Mouse (Mus musculus): ENCODE data around the gene Cxcl9. TPM values are rescaled to one million over a fixed set of nuclear protein-coding genes. Genes with fewer than 3 reads are reported as not detected.

The Cxcl9 gene
- polyA plus RNA-seq (2014; fragmentation: Nextera tagmentation; extraction: Ambion mirVana): not detected in 2 replicates

GRCm38 (mm10) chr5:92327929-92328328 lies at the start of gene Cxcl9:
Gene Cxcl9, minus strand, starts transcription at chr5:92328079.
- WGBS: 78% methylated on average over 7 of the region's 7 CpGs
- Histone ChIP-seq H3K27ac (ENCODE audit: low read depth, low read length) (no peak within 1 kb of the TSS), H3K9me3 (ENCODE audit: control insufficient read depth, low read length) (no peaks in the 10 kb centered on the region), H3K4me3 (ENCODE audit: low read length) (no peak within 1 kb of the TSS), H3K4me1 (ENCODE audit: control insufficient read depth, insufficient read depth, low read length) (no peaks in the 10 kb centered on the region), H3K27me3 (ENCODE audit: control insufficient read depth, insufficient read depth, low read length) (no peaks in the 10 kb centered on the region), H3K4me2 (replicated peaks; ENCODE audit: low read depth, low read length) (no peak within 1 kb of the TSS), H3K9ac (ENCODE audit: low read depth, low read length) (no peak within 1 kb of the TSS), H3K36me3 (ENCODE audit: control insufficient read depth, insufficient read depth, low read length) (no peaks in the 10 kb centered on the region)
- ATAC-seq (ENCODE audit: low FRiP score, low TSS enrichment): no peak

DNA sequence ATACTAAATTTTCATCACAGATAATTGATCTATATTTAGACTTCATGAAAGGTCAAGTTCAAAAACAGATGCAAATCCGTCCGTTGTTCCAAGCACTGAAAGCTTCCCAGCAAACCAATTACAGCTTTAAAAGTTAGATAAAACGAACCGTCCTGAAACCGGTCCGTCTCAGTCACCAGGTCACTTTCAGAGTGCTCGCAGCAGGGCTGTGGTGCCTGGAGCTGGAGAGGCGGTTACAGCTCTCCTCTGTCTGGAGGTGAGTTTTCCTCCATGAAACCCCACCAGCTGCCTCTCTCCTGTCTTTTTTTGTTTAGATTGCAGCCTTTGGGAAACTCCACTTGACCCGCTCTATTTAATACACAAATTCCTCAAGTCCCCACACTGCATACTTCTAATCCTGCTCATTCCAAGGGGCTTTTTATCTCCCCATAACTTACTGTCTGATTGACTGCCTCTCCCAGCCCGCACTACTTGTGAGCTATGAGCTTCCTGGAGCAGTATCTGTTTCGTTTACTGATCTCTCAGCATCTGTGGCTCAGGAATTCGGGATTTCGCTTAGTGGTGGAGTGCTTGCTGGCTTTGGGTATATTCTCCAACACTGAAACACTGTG lies 49.0 kb upstream of the Cxcl9 start:
- H3K4me1 ChIP-seq (ENCODE audit: control insufficient read depth, insufficient read depth, low read length): no peaks in the 10 kb centered on the region
- H3K9ac ChIP-seq (ENCODE audit: low read depth, low read length): no peak overlapping the region
- H3K4me2 ChIP-seq (replicated peaks; ENCODE audit: low read depth, low read length): no peak overlapping the region
- H3K36me3 ChIP-seq (ENCODE audit: control insufficient read depth, insufficient read depth, low read length): no peaks in the 10 kb centered on the region
- no peak overlapping the region for H3K27ac ChIP-seq (ENCODE audit: low read depth, low read length)
- ATAC-seq (ENCODE audit: low FRiP score, low TSS enrichment): no peak
- no peaks in the 10 kb centered on the region for H3K27me3 ChIP-seq (ENCODE audit: control insufficient read depth, insufficient read depth, low read length)
- no peaks in the 10 kb centered on the region for H3K9me3 ChIP-seq (ENCODE audit: control insufficient read depth, low read length)
- WGBS: 34% methylated on average over 13 of the region's 13 CpGs
- H3K4me3 ChIP-seq (ENCODE audit: low read length): no peak overlapping the region

GRCm38 (mm10) chr5:92375368-92375767 lies 47.5 kb upstream of the Cxcl9 start:
- 62% methylated on average over 17 of the region's 17 CpGs for WGBS
- Histone ChIP-seq H3K4me2 (replicated peaks; ENCODE audit: low read depth, low read length) (0 out of 2 replicates have a peak overlapping the region, but pooled peaks have one; percentile 3), H3K9ac (ENCODE audit: low read depth, low read length) (no peak overlapping the region), H3K27ac (ENCODE audit: low read depth, low read length) (peak overlapping the region; percentile 67; the same call in 1 of the 2 replicates), H3K36me3 (ENCODE audit: control insufficient read depth, insufficient read depth, low read length) (no peaks in the 10 kb centered on the region), H3K4me1 (ENCODE audit: control insufficient read depth, insufficient read depth, low read length) (no peaks in the 10 kb centered on the region), H3K9me3 (ENCODE audit: control insufficient read depth, low read length) (no peaks in the 10 kb centered on the region), H3K4me3 (ENCODE audit: low read length) (no peak overlapping the region), H3K27me3 (ENCODE audit: control insufficient read depth, insufficient read depth, low read length) (no peaks in the 10 kb centered on the region)
- no peak for ATAC-seq (ENCODE audit: low FRiP score, low TSS enrichment)

- H3K4me3 ChIP-seq (ENCODE audit: low read length): no peak overlapping the region
- no peak overlapping the region for H3K4me2 ChIP-seq (replicated peaks; ENCODE audit: low read depth, low read length)
- no peaks in the 10 kb centered on the region for H3K36me3 ChIP-seq (ENCODE audit: control insufficient read depth, insufficient read depth, low read length)
- H3K4me1 ChIP-seq (ENCODE audit: control insufficient read depth, insufficient read depth, low read length): no peaks in the 10 kb centered on the region
- H3K9me3 ChIP-seq (ENCODE audit: control insufficient read depth, low read length): no peaks in the 10 kb centered on the region
- peak overlapping the region; percentile 67; the same call in 1 of the 2 replicates for H3K27ac ChIP-seq (ENCODE audit: low read depth, low read length)
- WGBS: 33% methylated on average over 6 of the region's 6 CpGs
- ATAC-seq (ENCODE audit: low FRiP score, low TSS enrichment): no peak; the same call in 1 of the 2 replicates
- no peak overlapping the region for H3K9ac ChIP-seq (ENCODE audit: low read depth, low read length)
- H3K27me3 ChIP-seq (ENCODE audit: control insufficient read depth, insufficient read depth, low read length): no peaks in the 10 kb centered on the region
Measured at GRCm38 (mm10) chr5:92374721-92375142, 46.9 kb upstream of the Cxcl9 start.

DNA sequence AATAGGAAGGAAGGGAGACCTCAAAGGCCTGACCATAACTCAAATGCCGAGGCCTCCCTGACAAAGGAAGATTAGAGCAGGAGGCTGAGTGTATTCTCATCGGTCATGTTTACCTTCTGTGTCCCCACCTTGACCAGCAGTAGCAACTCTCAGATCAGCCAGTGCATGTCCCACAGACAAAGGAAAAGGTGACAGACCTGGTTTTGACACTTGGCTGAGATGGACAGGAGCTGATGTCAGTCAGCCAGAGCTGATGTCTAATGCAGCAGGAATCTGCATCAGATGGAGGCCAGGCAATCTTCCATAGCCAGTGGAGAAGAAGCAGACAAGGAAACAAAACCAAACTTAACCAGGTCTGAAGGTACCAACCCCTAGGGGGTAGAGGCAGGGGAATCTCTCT lies 44.7 kb upstream of the Cxcl9 start:
- Histone ChIP-seq H3K36me3 (ENCODE audit: control insufficient read depth, insufficient read depth, low read length) (no peaks in the 10 kb centered on the region), H3K9ac (ENCODE audit: low read depth, low read length) (no peak overlapping the region), H3K9me3 (ENCODE audit: control insufficient read depth, low read length) (no peaks in the 10 kb centered on the region), H3K4me3 (ENCODE audit: low read length) (no peak overlapping the region), H3K27ac (ENCODE audit: low read depth, low read length) (no peak overlapping the region), H3K27me3 (ENCODE audit: control insufficient read depth, insufficient read depth, low read length) (no peaks in the 10 kb centered on the region), H3K4me1 (ENCODE audit: control insufficient read depth, insufficient read depth, low read length) (no peaks in the 10 kb centered on the region), H3K4me2 (replicated peaks; ENCODE audit: low read depth, low read length) (no peak overlapping the region)
- 41% methylated on average over 2 of the region's 2 CpGs for WGBS
- no peak for ATAC-seq (ENCODE audit: low FRiP score, low TSS enrichment)

GRCm38 (mm10) chr5:92371361-92371976 lies 43.6 kb upstream of the Cxcl9 start:
- Histone ChIP-seq H3K36me3 (ENCODE audit: control insufficient read depth, insufficient read depth, low read length) (no peaks in the 10 kb centered on the region), H3K27ac (ENCODE audit: low read depth, low read length) (no peak overlapping the region), H3K4me3 (ENCODE audit: low read length) (no peak overlapping the region), H3K4me2 (replicated peaks; ENCODE audit: low read depth, low read length) (no peak overlapping the region), H3K9me3 (ENCODE audit: control insufficient read depth, low read length) (no peaks in the 10 kb centered on the region), H3K27me3 (ENCODE audit: control insufficient read depth, insufficient read depth, low read length) (no peaks in the 10 kb centered on the region), H3K9ac (ENCODE audit: low read depth, low read length) (no peak overlapping the region), H3K4me1 (ENCODE audit: control insufficient read depth, insufficient read depth, low read length) (no peaks in the 10 kb centered on the region)
- 78% methylated on average over 14 of the region's 14 CpGs for WGBS
- no peak for ATAC-seq (ENCODE audit: low FRiP score, low TSS enrichment)

DNA sequence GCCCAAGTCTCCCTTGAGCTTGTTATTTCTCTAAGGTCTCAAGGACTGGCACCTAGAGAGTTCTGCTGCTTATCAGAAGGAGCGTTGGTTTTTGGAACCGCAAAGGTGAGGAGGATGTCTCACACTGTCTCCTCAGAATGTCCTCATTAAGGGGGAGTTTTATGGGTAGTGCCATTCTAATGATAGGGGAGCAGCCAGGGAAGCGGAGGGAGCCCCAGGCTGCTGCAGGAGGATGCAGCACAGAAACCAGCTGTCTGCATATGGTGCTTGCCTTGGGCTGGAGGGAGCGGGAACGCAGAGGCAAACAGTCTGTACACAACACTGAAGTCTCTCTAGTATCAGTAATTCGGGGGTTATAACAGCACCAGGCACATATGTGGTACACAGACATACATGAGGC lies 43.0 kb upstream of the Cxcl9 start:
- H3K27ac ChIP-seq (ENCODE audit: low read depth, low read length): no peak overlapping the region
- no peaks in the 10 kb centered on the region for H3K36me3 ChIP-seq (ENCODE audit: control insufficient read depth, insufficient read depth, low read length)
- WGBS: 76% methylated on average over 6 of the region's 6 CpGs

DNA sequence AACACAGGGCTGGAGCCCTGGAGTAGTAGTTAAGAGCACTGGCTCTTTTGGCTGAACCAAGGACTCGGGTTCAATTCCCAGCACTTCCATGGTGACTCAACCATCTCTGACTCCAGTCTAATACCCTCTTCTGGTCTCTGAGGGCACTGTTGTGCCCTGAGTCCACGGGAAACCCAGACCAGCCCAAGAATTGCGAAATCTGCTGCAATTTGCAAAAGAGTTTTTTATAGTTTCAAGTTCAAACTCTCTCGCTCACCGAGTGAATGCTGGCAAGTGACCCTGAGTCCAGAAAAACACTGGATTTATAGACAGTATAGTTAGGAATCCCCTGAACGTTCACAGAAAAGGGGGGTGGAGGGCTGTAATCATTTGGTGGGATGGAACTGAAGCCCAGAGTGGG lies 42.5 kb upstream of the Cxcl9 start:
- Histone ChIP-seq H3K27ac (ENCODE audit: low read depth, low read length) (no peak overlapping the region), H3K9ac (ENCODE audit: low read depth, low read length) (no peak overlapping the region), H3K4me3 (ENCODE audit: low read length) (no peak overlapping the region), H3K27me3 (ENCODE audit: control insufficient read depth, insufficient read depth, low read length) (no peaks in the 10 kb centered on the region), H3K4me2 (replicated peaks; ENCODE audit: low read depth, low read length) (no peak overlapping the region), H3K36me3 (ENCODE audit: control insufficient read depth, insufficient read depth, low read length) (no peaks in the 10 kb centered on the region), H3K9me3 (ENCODE audit: control insufficient read depth, low read length) (no peaks in the 10 kb centered on the region), H3K4me1 (ENCODE audit: control insufficient read depth, insufficient read depth, low read length) (no peaks in the 10 kb centered on the region)
- 79% methylated on average over 6 of the region's 6 CpGs for WGBS
- ATAC-seq (ENCODE audit: low FRiP score, low TSS enrichment): no peak

More for the DNA sequence above, 43.0 kb upstream of the Cxcl9 start:
- no peaks in the 10 kb centered on the region for H3K27me3 ChIP-seq (ENCODE audit: control insufficient read depth, insufficient read depth, low read length)
- no peaks in the 10 kb centered on the region for H3K9me3 ChIP-seq (ENCODE audit: control insufficient read depth, low read length)
- H3K4me1 ChIP-seq (ENCODE audit: control insufficient read depth, insufficient read depth, low read length): no peaks in the 10 kb centered on the region
- no peak overlapping the region for H3K4me3 ChIP-seq (ENCODE audit: low read length)
- H3K9ac ChIP-seq (ENCODE audit: low read depth, low read length): no peak overlapping the region
- no peak overlapping the region for H3K4me2 ChIP-seq (replicated peaks; ENCODE audit: low read depth, low read length)
- no peak for ATAC-seq (ENCODE audit: low FRiP score, low TSS enrichment)

- WGBS: 69% methylated on average over 13 of the region's 13 CpGs
- no peak overlapping the region for H3K9ac ChIP-seq (ENCODE audit: low read depth, low read length)
- peak; percentile 66; the same call in 1 of the 2 replicates for ATAC-seq (ENCODE audit: low FRiP score, low TSS enrichment)
- H3K36me3 ChIP-seq (ENCODE audit: control insufficient read depth, insufficient read depth, low read length): no peaks in the 10 kb centered on the region
- H3K27me3 ChIP-seq (ENCODE audit: control insufficient read depth, insufficient read depth, low read length): no peaks in the 10 kb centered on the region
- H3K9me3 ChIP-seq (ENCODE audit: control insufficient read depth, low read length): no peaks in the 10 kb centered on the region
- H3K27ac ChIP-seq (ENCODE audit: low read depth, low read length): no peak overlapping the region
- no peak overlapping the region for H3K4me3 ChIP-seq (ENCODE audit: low read length)
- H3K4me2 ChIP-seq (replicated peaks; ENCODE audit: low read depth, low read length): no peak overlapping the region
- no peaks in the 10 kb centered on the region for H3K4me1 ChIP-seq (ENCODE audit: control insufficient read depth, insufficient read depth, low read length)
Measured at GRCm38 (mm10) chr5:92369151-92369994, 41.5 kb upstream of the Cxcl9 start.

Data from kidney, embryonic 14.5 days (tissue).